ENCODE assay signal across 8 mouse cellular contexts in the genomic region with DNA sequence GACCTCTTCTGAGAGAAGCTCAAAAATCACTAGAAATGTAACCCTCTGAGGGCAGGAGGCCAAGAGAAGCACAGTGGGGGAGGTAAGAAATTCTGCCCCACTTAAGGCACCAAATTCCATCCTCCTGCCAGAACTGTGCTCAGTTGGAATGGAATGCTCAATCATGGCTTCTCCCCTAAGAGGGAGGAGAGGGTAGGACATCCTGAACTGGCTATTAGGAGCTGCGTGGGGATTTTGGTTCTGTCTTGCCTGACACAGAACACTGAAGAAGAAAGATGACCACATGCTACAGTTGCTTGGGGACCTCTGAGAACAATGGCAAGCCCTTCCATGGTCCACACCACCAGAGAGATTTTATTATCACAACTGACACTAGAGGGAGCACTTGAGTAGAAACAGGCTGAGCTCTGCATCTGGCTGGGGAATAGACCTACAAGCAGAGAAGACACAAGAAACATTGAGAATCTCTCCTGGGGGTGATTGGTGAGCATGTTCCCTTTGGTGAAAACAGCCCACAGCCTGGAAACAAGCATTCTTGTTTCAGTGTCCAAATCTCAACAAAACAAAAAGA.
A peak's percentile ranks its signal among the peaks of the same experiment; 100 is the strongest.
DNase-seq lines count a peak whose midpoint lies in the region; ATAC-seq and TF ChIP-seq lines count a peak whose summit lies in the region.

No protein-coding gene starts in this region.

- H3K9ac ChIP-seq in forebrain, embryonic 16.5 days (replicated peaks; ENCODE audit: low read depth, low read length): no peak overlapping the region
- no peak overlapping the region for H3K9ac ChIP-seq in embryonic facial prominence, embryonic 14.5 days (ENCODE audit: low read depth, low read length)
- no peak overlapping the region for H3K9ac ChIP-seq in midbrain, embryonic 14.5 days (replicated peaks; ENCODE audit: low read length)

- H3K27me3 ChIP-seq in forebrain, embryonic 10.5 days (ENCODE audit: poor library complexity, severe bottlenecking): no peaks in the 10 kb centered on the region
- H3K27me3 ChIP-seq in forebrain, embryonic 16.5 days (replicated peaks; ENCODE audit: control insufficient read depth, insufficient read depth, low read length): no peaks in the 10 kb centered on the region
- no peaks in the 10 kb centered on the region for H3K27me3 ChIP-seq in thymus, adult 2 months (ENCODE audit: control insufficient read depth, insufficient read depth, low read length)
- H3K27me3 ChIP-seq in embryonic facial prominence, embryonic 14.5 days (replicated peaks; ENCODE audit: control insufficient read depth, insufficient read depth, low read length): no peaks in the 10 kb centered on the region
- H3K27me3 ChIP-seq in midbrain, embryonic 14.5 days (ENCODE audit: control insufficient read depth, insufficient read depth, low read length): no peaks in the 10 kb centered on the region

- no peak for ATAC-seq in forebrain, embryonic 16.5 days
- no peak for ATAC-seq in embryonic facial prominence, embryonic 14.5 days (ENCODE audit: low read depth)
- ATAC-seq in midbrain, embryonic 14.5 days (ENCODE audit: low FRiP score, low TSS enrichment): no peak

- TF ChIP-seq CTCF in thymus, adult 2 months (IDR thresholded peaks at IDR 0.05; ENCODE audit: borderline replicate concordance, control insufficient read depth, extremely low read depth, insufficient read depth, low read length, poor library complexity): no peak
- peak; percentile 83 for TF ChIP-seq CTCF in layer of hippocampus, adult 2 months (conservative IDR thresholded peaks at IDR 0.05)

- no peaks in the 10 kb centered on the region for H3K4me1 ChIP-seq in forebrain, embryonic 10.5 days
- H3K4me1 ChIP-seq in forebrain, embryonic 16.5 days (replicated peaks; ENCODE audit: control insufficient read depth, insufficient read depth, low read length): no peaks in the 10 kb centered on the region
- no peaks in the 10 kb centered on the region for H3K4me1 ChIP-seq in thymus, adult 2 months (replicated peaks; ENCODE audit: control insufficient read depth, insufficient read depth, low read length)
- no peaks in the 10 kb centered on the region for H3K4me1 ChIP-seq in embryonic facial prominence, embryonic 14.5 days (ENCODE audit: control insufficient read depth, insufficient read depth, low read length)
- no peaks in the 10 kb centered on the region for H3K4me1 ChIP-seq in midbrain, embryonic 14.5 days (ENCODE audit: control insufficient read depth, insufficient read depth, low read length)

- TF ChIP-seq POLR2A in thymus, adult 2 months (IDR thresholded peaks at IDR 0.05; ENCODE audit: control insufficient read depth, extremely low read depth, insufficient read depth, low read length, poor library complexity): no peak

- H3K27ac ChIP-seq in forebrain, embryonic 10.5 days: no peak overlapping the region
- H3K27ac ChIP-seq in forebrain, embryonic 16.5 days (ENCODE audit: low read length): no peak overlapping the region
- H3K27ac ChIP-seq in thymus, adult 2 months (ENCODE audit: control insufficient read depth, insufficient read depth, low read length): no peak overlapping the region
- no peak overlapping the region for H3K27ac ChIP-seq in embryonic facial prominence, embryonic 14.5 days (replicated peaks; ENCODE audit: low read depth, low read length)
- peak overlapping the region; percentile 72 for H3K27ac ChIP-seq in layer of hippocampus, adult 2 months
- H3K27ac ChIP-seq in midbrain, embryonic 14.5 days (replicated peaks; ENCODE audit: low read depth, low read length): no peak overlapping the region

- H3K36me3 ChIP-seq in forebrain, embryonic 10.5 days (replicated peaks): no peaks in the 10 kb centered on the region
- no peaks in the 10 kb centered on the region for H3K36me3 ChIP-seq in forebrain, embryonic 16.5 days (ENCODE audit: control insufficient read depth, insufficient read depth)
- H3K36me3 ChIP-seq in thymus, adult 2 months (ENCODE audit: control insufficient read depth, insufficient read depth, low read length): no peaks in the 10 kb centered on the region
- H3K36me3 ChIP-seq in embryonic facial prominence, embryonic 14.5 days (ENCODE audit: control insufficient read depth, insufficient read depth, low read length): no peaks in the 10 kb centered on the region
- H3K36me3 ChIP-seq in midbrain, embryonic 14.5 days (ENCODE audit: control insufficient read depth, insufficient read depth, low read length): no peaks in the 10 kb centered on the region

- WGBS in forebrain, embryonic 10.5 days: 39% methylated on average over 1 of the region's 1 CpGs
- 45% methylated on average over 1 of the region's 1 CpGs for WGBS in forebrain, embryonic 16.5 days
- WGBS in thymus, adult 2 months: 9% methylated on average over 1 of the region's 1 CpGs
- 15% methylated on average over 1 of the region's 1 CpGs for WGBS in embryonic facial prominence, embryonic 14.5 days
- 30% methylated on average over 1 of the region's 1 CpGs for WGBS in midbrain, embryonic 14.5 days

- no peak overlapping the region for H3K4me3 ChIP-seq in forebrain, embryonic 10.5 days
- H3K4me3 ChIP-seq in forebrain, embryonic 16.5 days (replicated peaks; ENCODE audit: low read length): no peak overlapping the region
- no peak overlapping the region for H3K4me3 ChIP-seq in thymus, adult 2 months (ENCODE audit: control insufficient read depth, insufficient read depth, low read length)
- H3K4me3 ChIP-seq in embryonic facial prominence, embryonic 14.5 days (ENCODE audit: low read depth, low read length): no peak overlapping the region
- H3K4me3 ChIP-seq in layer of hippocampus, adult 2 months: no peak overlapping the region
- H3K4me3 ChIP-seq in midbrain, embryonic 14.5 days (replicated peaks; ENCODE audit: low read depth, low read length): no peak overlapping the region

- no peaks in the 10 kb centered on the region for H3K9me3 ChIP-seq in forebrain, embryonic 10.5 days
- H3K9me3 ChIP-seq in forebrain, embryonic 16.5 days (ENCODE audit: control insufficient read depth, low read length): no peaks in the 10 kb centered on the region
- no peaks in the 10 kb centered on the region for H3K9me3 ChIP-seq in embryonic facial prominence, embryonic 14.5 days (ENCODE audit: control insufficient read depth, low read length)
- no peaks in the 10 kb centered on the region for H3K9me3 ChIP-seq in midbrain, embryonic 14.5 days (ENCODE audit: control insufficient read depth, low read length)

- peak; percentile 16 for DNase-seq in forebrain, embryonic 10.5 days (ENCODE audit: extremely low spot score, low spot score)
- peak; percentile 4 for DNase-seq in thymus, adult 2 months
- no peak for DNase-seq in thymus, postnatal 25 days
- DNase-seq in embryonic facial prominence, embryonic 14.5 days (ENCODE audit: low spot score): peak; percentile 46
- DNase-seq in layer of hippocampus, adult 2 months (ENCODE audit: low spot score in 2 of 2): peak; percentile 19 to 65
- DNase-seq in midbrain, embryonic 14.5 days: peak; percentile 67
- no peak for DNase-seq in right cerebral cortex, postnatal 25 days

- H3K4me2 ChIP-seq in forebrain, embryonic 16.5 days (ENCODE audit: low read length): no peak overlapping the region
- no peak overlapping the region for H3K4me2 ChIP-seq in embryonic facial prominence, embryonic 14.5 days (ENCODE audit: low read depth, low read length)
- no peak overlapping the region for H3K4me2 ChIP-seq in midbrain, embryonic 14.5 days (ENCODE audit: low read length)

Comparison
In these comparisons a context has a peak if more than half of its experiments do, and no peak if none do; other contexts are left out.
1. DNase-seq: peak in forebrain, embryonic 10.5 days (single experiment), thymus, adult 2 months (single experiment), embryonic facial prominence, embryonic 14.5 days (single experiment), layer of hippocampus, adult 2 months (2 of 2) and midbrain, embryonic 14.5 days (single experiment); none in thymus, postnatal 25 days (single experiment) and right cerebral cortex, postnatal 25 days (single experiment).